ENCODE assay signal across 8 mouse cellular contexts in genomic region chr16:38087645-38088125, GRCm38 (mm10). TPM values are rescaled to one million over a fixed set of nuclear protein-coding genes. Genes with fewer than 3 reads are reported as not detected.
DNase-seq lines count a peak whose midpoint lies in the region; ATAC-seq and TF ChIP-seq lines count a peak whose summit lies in the region.

No protein-coding gene starts in this region.

- H3K9ac ChIP-seq in hindbrain, embryonic 11.5 days (ENCODE audit: low read depth, low read length): peak overlapping the region; percentile 74
- peak overlapping the region; percentile 91 for H3K9ac ChIP-seq in midbrain, embryonic 13.5 days (replicated peaks)

- TF ChIP-seq CTCF in lung, adult 2 months (IDR thresholded peaks at IDR 0.05; ENCODE audit: insufficient read depth, low read length): no peak
- no peak; the same call in 1 of the 2 replicates for TF ChIP-seq CTCF in brain, embryonic 14.5 days (IDR thresholded peaks at IDR 0.05; ENCODE audit: borderline replicate concordance, extremely low read depth, insufficient read depth, insufficient read length)

- peak overlapping the region; percentile 79 for H3K4me3 ChIP-seq in lung, adult 2 months (replicated peaks; ENCODE audit: extremely low read depth, low read depth, low read length)
- peak overlapping the region; percentile 98 for H3K4me3 ChIP-seq in hindbrain, embryonic 11.5 days (ENCODE audit: low read depth, low read length)
- H3K4me3 ChIP-seq in midbrain, embryonic 13.5 days (replicated peaks): peak overlapping the region; percentile 80

- DNase-seq in lung, adult 2 months: no peak
- no peak for DNase-seq in lung, postnatal 25 days (ENCODE audit: low spot score)
- DNase-seq in brain, embryonic 14.5 days (ENCODE audit: low read depth): peak; percentile 75
- peak; percentile 66 for DNase-seq in hindbrain, embryonic 11.5 days (ENCODE audit: low spot score)
- DNase-seq in right cerebral cortex, postnatal 36 days (ENCODE audit: low spot score in 2 of 2): no peak
- no peak for DNase-seq in adrenal gland, postnatal 10 days
- DNase-seq in urinary bladder, postnatal 10 days (ENCODE audit: low spot score): no peak

- H3K27me3 ChIP-seq in hindbrain, embryonic 11.5 days (ENCODE audit: control insufficient read depth, insufficient read depth, low read length): no peaks in the 10 kb centered on the region
- H3K27me3 ChIP-seq in midbrain, embryonic 13.5 days: no peaks in the 10 kb centered on the region

- no peaks in the 10 kb centered on the region for H3K9me3 ChIP-seq in hindbrain, embryonic 11.5 days (ENCODE audit: control insufficient read depth, low read length)
- H3K9me3 ChIP-seq in midbrain, embryonic 13.5 days: no peaks in the 10 kb centered on the region

- no peak for TF ChIP-seq POLR2A in lung, adult 2 months (IDR thresholded peaks at IDR 0.05; ENCODE audit: borderline replicate concordance, extremely low read depth, low read depth, low read length)
- TF ChIP-seq POLR2A in brain, embryonic 14.5 days (IDR thresholded peaks at IDR 0.05; ENCODE audit: borderline replicate concordance, extremely low read depth, insufficient read depth, insufficient read length, poor library complexity, severe bottlenecking): no peak

- WGBS in lung, adult 2 months: 4% methylated on average over 11 of the region's 11 CpGs
- WGBS in hindbrain, embryonic 11.5 days: 5% methylated on average over 11 of the region's 11 CpGs
- under 1% methylated on average over 11 of the region's 11 CpGs for WGBS in midbrain, embryonic 13.5 days

- H3K27ac ChIP-seq in hindbrain, embryonic 11.5 days (ENCODE audit: low read depth, low read length): peak overlapping the region; percentile 98
- H3K27ac ChIP-seq in midbrain, embryonic 13.5 days: peak overlapping the region; percentile 100

- peak overlapping the region; percentile 61 for H3K4me2 ChIP-seq in hindbrain, embryonic 11.5 days (replicated peaks; ENCODE audit: low read depth, low read length)
- H3K4me2 ChIP-seq in midbrain, embryonic 13.5 days (replicated peaks): peak overlapping the region; percentile 73

- peak; percentile 0; the same call in 1 of the 2 replicates for ATAC-seq in hindbrain, embryonic 11.5 days (ENCODE audit: low FRiP score)
- no peak for ATAC-seq in midbrain, embryonic 13.5 days

- H3K4me1 ChIP-seq in lung, adult 2 months (ENCODE audit: control insufficient read depth, insufficient read depth, low read length): no peaks in the 10 kb centered on the region
- peaks cover 2% of the 10 kb centered on the region; the same call in 1 of the 2 replicates for H3K4me1 ChIP-seq in hindbrain, embryonic 11.5 days (replicated peaks; ENCODE audit: control insufficient read depth, insufficient read depth, low read length)
- peaks cover 14% of the 10 kb centered on the region for H3K4me1 ChIP-seq in midbrain, embryonic 13.5 days (replicated peaks)

- H3K36me3 ChIP-seq in hindbrain, embryonic 11.5 days (ENCODE audit: control insufficient read depth, insufficient read depth, low read length): no peaks in the 10 kb centered on the region
- H3K36me3 ChIP-seq in midbrain, embryonic 13.5 days: no peaks in the 10 kb centered on the region

RNA-seq across cellular contexts. Expression of gene Gsk3b, which starts 1.1 kb away (rescaled TPM):
- polyA plus RNA-seq in lung, adult 2 months (2012; rRNA removed): 18.6 and 20.8 TPM in 2 replicates
- polyA plus RNA-seq in brain, embryonic 14.5 days (2012; rRNA removed): 38.4 and 72.8 TPM in 2 replicates
- 132 and 172 TPM in 2 replicates for polyA plus RNA-seq in hindbrain, embryonic 11.5 days (2014; fragmentation: Nextera tagmentation; extraction: Ambion mirVana)
- 170 and 172 TPM in 2 replicates for polyA plus RNA-seq in midbrain, embryonic 13.5 days (2015; fragmentation: Nextera tagmentation; extraction: Ambion mirVana)
- 10 to 100 TPM; 52.5 to 69.5 TPM for total RNA-seq in adrenal gland, postnatal 10 days (2021)

Comparison
In these comparisons a context has a peak if more than half of its experiments do, and no peak if none do; other contexts are left out.
1. DNase-seq: peak in brain, embryonic 14.5 days (single experiment) and hindbrain, embryonic 11.5 days (single experiment); none in lung, adult 2 months (single experiment), lung, postnatal 25 days (single experiment), right cerebral cortex, postnatal 36 days (0 of 2), adrenal gland, postnatal 10 days (single experiment) and urinary bladder, postnatal 10 days (single experiment).
2. Peak in every context shown above with its lines, with median percentiles within 50 percentile points of each other: H3K4me3 ChIP-seq.